Mouse (Mus musculus) ES-E14 (cell line): ENCODE data around the gene Mbnl1.

Source experiments
- CHD2 ChIP-seq: IDR thresholded peaks from 2 replicates; pipeline ENCODE4 v1.6.1; 2014; ENCODE audit warnings: mild to moderate bottlenecking, low read depth, low read length, inconsistent platforms
- HCFC1 ChIP-seq: IDR thresholded peaks from 2 replicates; pipeline ENCODE4 v1.6.1; 2012; ENCODE audit warnings: low read length, inconsistent platforms, borderline replicate concordance; ENCODE audit not compliant: insufficient read depth
- MAFK ChIP-seq: IDR thresholded peaks from 2 replicates; pipeline ENCODE4 v1.6.1; 2014; ENCODE audit warnings: mild to moderate bottlenecking, low read depth, low read length, inconsistent platforms; ENCODE audit not compliant: insufficient read depth
- ZC3H11A ChIP-seq: IDR thresholded peaks from 2 replicates; pipeline ENCODE4 v1.6.1; 2012; ENCODE audit warnings: low read depth, mild to moderate bottlenecking, inconsistent platforms, low read length, borderline replicate concordance
- ZNF384 ChIP-seq: IDR thresholded peaks from 2 replicates; pipeline ENCODE4 v1.6.1; 2012; ENCODE audit warnings: low read depth, low read length, inconsistent platforms

- TF ChIP-seq MAFK (no peak), HCFC1 (no peak), ZNF384 (no peak), CHD2 (no peak), ZC3H11A (no peak)
These were observed 123.0 kb downstream of the Mbnl1 start for GRCm38 (mm10) chr3:60595606-60596005.
